Mouse (Mus musculus): ENCODE results near the gene Cidec.
A peak's percentile ranks its signal among the peaks of the same experiment; 100 is the strongest.

Gene Cidec

GRCm38 (mm10) chr6:113435664-113436205, at the start of gene Cidec:
Gene Cidec (minus strand): TSS chr6:113435760.
- no peak for DNase-seq (ENCODE audit: low read depth, low spot score)

- peak; percentile 58 for DNase-seq (ENCODE audit: low read depth, low spot score)
Observed at GRCm38 (mm10) chr6:113483729-113484128, 48.2 kb upstream of the Cidec start.

- peak; percentile 99 for DNase-seq (ENCODE audit: low read depth, low spot score)
Observed at GRCm38 (mm10) chr6:113483100-113483615, 47.6 kb upstream of the Cidec start, which contains the start of gene Creld1. Gene Creld1 (plus strand): TSS chr6:113483297.

GRCm38 (mm10) chr6:113482477-113483099, 47.0 kb upstream of the Cidec start:
- peak; percentile 82 for DNase-seq (ENCODE audit: low read depth, low spot score)

GRCm38 (mm10) chr6:113480555-113481373, 45.2 kb upstream of the Cidec start:
- no peak for DNase-seq (ENCODE audit: low read depth, low spot score)

DNA sequence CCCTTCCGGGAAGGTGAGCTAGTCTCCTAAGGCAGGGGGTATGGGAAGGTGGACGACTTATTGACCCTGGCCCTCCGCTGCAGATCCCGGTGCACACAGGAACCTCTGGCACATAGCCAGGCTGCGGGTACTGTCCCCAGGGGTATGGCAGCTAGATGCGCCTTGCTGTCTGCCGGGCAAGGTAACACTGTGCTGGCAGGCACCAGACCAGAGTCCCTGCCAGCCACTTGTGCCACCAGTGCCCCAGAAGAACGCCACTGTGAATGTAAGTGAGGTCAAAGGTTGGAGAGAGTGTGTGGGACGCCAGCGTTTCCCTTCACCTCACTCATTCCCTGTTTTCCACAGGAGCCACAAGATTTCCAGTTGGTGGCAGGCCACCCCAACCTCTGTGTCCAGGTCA, 43.3 kb upstream of the Cidec start:
- no peak for DNase-seq (ENCODE audit: low read depth, low spot score)

DNA sequence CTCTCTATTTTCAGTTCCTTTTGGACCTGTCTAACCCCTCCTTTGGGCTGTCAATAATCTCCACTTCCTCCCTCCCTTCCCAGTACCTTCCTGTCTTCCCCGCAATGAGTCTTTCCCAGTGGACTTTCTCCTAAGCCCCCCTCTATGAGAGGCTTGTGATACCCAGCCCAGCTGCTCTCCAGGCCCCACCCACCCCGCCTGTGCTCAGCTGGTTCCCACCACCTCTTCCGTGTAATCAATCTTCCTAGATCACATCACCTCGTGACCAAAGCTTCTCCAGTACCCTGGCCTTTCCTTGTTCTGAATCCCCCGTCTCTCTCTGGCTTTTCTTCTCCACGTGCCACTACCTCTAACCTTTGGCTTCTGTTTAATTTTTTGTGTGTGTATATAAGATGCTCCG, 41.8 kb upstream of the Cidec start:
- DNase-seq (ENCODE audit: low read depth, low spot score): no peak

- DNase-seq (ENCODE audit: low read depth, low spot score): no peak
Observed at GRCm38 (mm10) chr6:113473715-113474114, 38.2 kb upstream of the Cidec start.

DNA sequence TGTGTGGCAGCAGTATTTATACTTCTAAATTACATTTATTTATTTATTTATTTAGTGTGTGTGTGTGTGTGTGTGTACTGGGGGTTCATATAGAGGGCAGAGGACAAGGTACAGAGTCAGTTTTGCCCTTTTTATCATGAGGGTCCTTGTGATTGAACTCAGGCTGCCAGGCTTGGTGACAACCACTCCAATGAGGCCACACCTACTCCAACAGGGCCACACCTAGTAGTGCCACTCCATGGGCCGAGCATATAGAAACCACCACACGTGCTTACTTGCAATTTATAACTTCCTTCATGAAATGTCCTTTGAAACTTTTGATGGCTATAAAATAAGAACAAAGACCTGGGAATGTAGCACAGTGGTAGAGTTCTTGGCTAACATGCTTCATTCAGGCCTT, 37.7 kb upstream of the Cidec start:
- no peak for DNase-seq (ENCODE audit: low read depth, low spot score)

DNA sequence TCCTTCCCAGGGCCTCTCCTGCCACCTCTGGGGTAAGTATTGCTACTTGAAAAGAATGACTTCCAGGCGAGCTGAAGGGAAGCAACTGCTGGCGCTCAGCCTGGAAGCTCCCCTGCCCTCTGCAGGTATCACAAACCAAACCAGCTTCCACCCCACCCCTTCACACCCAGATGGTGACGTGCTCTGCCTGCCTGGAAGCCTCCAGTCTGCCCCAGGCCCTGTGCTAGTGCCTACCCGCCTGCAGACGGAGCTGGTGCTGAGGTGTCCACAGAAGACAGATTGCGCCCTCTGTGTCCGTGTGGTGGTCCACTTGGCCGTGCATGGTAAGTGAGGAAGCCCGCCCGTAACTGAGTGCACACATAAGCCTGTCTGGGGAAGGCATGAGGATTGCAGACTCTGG, 36.5 kb upstream of the Cidec start:
- DNase-seq (ENCODE audit: low read depth, low spot score): no peak

DNA sequence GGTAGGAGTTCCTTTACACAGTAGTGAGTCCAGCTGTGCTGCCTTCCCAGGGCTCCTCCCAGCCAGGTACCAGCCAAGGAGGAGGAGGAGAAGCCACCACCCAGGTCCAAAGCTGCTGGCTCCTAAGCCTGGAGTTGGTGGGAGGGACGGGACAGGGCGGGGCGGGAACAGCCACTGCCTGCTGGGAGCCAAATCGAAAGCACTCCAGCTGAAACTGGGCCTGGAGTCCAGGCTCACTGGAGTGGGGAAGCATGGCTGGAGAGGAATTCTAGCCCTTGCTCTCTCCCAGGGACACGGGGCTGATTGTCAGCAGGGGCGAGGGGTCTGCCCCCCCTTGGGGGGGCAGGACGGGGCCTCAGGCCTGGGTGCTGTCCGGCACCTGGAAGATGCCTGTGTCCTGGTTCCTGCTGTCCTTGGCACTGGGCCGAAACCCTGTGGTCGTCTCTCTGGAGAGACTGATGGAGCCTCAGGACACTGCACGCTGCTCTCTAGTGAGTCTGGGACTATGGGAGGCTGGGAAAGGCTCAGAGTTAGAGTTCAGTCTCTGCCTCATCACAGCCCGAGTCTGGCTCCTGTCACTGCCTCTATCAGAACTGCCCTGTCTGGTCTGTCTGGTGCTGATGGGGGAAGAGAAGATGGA, 35.9 kb upstream of the Cidec start, which contains the start of gene Il17rc:
Gene Il17rc, plus strand, starts transcription at position 131 of the 640 bp plus-strand sequence.
- DNase-seq (ENCODE audit: low read depth, low spot score): no peak

- peak; percentile 93 for DNase-seq (ENCODE audit: low read depth, low spot score)
Observed at GRCm38 (mm10) chr6:113469432-113469831, 33.9 kb upstream of the Cidec start.

- peak; percentile 78 for DNase-seq (ENCODE audit: low read depth, low spot score)
Observed at GRCm38 (mm10) chr6:113469021-113469420, 33.5 kb upstream of the Cidec start.

GRCm38 (mm10) chr6:113468512-113468911, 33.0 kb upstream of the Cidec start:
- no peak for DNase-seq (ENCODE audit: low read depth, low spot score)

DNA sequence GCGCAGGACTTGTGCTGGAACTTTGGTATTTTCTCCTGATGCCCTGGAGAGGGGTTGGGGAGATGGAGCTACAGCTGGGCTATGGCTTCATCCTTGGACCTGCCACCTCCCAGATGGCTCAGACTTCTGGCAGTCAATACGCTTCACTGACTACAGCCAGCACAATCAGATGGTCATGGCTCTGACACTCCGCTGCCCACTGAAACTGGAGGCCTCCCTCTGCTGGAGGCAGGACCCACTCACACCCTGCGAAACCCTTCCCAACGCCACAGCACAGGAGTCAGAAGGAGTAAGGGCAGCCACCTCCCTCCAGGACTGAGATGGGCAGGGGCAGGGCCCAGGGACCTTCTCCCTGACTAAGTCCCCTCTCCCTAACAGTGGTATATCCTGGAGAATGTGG, 30.0 kb upstream of the Cidec start:
- DNase-seq (ENCODE audit: low read depth, low spot score): no peak

- DNase-seq (ENCODE audit: low read depth, low spot score): no peak
Observed at GRCm38 (mm10) chr6:113464040-113464439, 28.5 kb upstream of the Cidec start.

DNA sequence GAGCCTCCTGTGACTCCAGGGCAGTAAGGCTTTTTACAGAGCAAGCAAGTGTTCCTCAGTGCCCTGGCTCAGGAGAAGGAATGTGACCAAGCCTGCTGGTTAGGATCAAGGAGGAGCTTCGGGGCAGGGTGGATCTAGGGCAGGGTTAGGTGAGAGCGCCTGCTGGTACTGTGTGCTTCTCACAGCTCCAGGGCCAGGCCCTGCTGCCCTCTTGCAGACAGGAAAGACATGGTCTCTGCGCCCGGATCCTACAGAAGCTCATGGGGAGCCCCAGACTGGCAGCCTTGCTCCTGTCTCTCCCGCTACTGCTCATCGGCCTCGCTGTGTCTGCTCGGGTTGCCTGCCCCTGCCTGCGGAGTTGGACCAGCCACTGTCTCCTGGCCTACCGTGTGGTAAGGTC, 23.1 kb upstream of the Cidec start:
- peak; percentile 54 for DNase-seq (ENCODE audit: low read depth, low spot score)

DNA sequence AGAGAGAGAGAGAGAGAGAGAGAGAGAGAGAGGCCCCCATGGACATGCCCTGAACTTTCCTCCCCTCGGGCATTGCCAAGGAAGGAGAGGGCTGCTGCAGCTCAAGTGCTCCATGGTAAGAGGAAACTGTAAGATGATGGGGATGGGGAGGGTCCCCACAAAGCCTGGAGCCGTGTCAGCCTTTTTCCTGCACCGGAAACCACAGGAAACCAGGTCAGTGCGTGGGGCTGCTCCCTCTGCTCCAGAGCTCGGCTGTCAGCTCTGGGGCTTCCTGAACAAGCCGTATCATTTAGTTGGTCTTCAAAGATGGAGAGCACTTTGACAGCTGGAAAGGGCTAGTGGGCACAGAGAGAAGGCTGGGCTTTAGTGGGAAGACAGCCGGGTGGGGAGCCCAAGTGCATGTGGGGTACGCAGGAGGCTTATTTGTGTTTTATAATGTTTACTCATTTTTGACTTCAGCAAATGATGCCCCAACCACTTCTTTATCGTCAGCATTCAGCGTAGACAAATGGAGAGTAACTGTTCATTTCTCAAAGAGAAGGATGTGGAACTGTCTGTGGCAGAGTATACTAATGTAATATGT, 22.5 kb upstream of the Cidec start, which contains the start of gene Il17re:
Gene Il17re, plus strand, starts transcription at position 533 of the 583 bp plus-strand sequence.
- no peak for DNase-seq (ENCODE audit: low read depth, low spot score)

DNA sequence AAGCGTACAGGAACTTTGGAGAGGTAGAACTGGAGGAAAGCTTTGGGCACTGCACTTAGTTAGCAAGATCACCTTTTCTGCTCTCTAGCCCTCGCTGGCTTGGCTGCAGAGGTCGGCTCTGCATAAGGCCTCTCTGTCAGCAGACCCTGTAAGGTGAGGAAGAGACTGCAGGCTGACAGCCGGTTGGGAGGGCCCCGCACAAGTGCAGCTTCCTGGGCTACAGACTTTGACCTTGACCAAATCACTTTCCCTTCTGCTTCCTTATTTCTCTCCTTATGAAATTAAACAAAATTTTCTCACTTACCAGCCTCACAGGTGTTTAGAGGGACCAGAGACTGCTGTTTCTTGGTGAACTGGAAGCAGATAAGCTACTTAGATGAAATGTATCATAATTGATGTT, 19.4 kb upstream of the Cidec start:
- DNase-seq (ENCODE audit: low read depth, low spot score): no peak

GRCm38 (mm10) chr6:113451839-113452238, 16.3 kb upstream of the Cidec start:
- no peak for DNase-seq (ENCODE audit: low read depth, low spot score)

- DNase-seq (ENCODE audit: low read depth, low spot score): peak; percentile 68
Observed at GRCm38 (mm10) chr6:113447639-113448038, 12.1 kb upstream of the Cidec start.

Data from brain, adult 2 months (tissue).